Mouse (Mus musculus): ENCODE data around the gene Atp5mpl.
"Not testable (repeated sequence)": the region's sequence is repeated elsewhere in the genome, so short reads cannot be mapped to it uniquely, and the experiment has no call there.

The Atp5mpl gene

GRCm38 (mm10) chr12:111945765-111946655 lies 20.8 kb downstream of the Atp5mpl start:
- not testable (repeated sequence) for DNase-seq

DNA sequence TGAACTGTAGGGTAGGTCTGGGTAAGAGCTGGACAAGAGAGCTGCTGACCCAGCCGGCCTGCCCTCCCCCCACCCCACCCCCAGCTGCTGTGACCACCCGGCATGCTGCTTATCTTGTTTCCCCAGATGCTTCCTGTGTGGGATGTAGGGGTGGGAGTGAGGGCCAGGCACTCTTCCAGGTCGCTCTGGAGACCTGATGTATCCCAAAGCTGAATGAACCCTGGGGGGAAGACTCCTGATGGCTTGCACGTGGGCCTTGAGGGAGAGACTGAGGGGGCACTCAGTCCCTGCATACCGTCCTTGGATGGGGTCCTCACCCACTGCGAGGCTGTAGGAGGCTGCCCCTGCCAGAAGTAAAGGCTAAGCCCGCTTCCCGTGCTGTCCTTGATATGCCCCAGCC lies 21.7 kb downstream of the Atp5mpl start:
- no peak for DNase-seq

- not testable (repeated sequence) for DNase-seq
Observed at GRCm38 (mm10) chr12:111944065-111944987, 22.5 kb downstream of the Atp5mpl start.

GRCm38 (mm10) chr12:111943421-111944064 lies 23.2 kb downstream of the Atp5mpl start:
- peak; percentile 40 to 66 for DNase-seq

- DNase-seq: no peak
Observed at GRCm38 (mm10) chr12:111938623-111939177, 28.1 kb downstream of the Atp5mpl start.

GRCm38 (mm10) chr12:111936706-111937550 lies 29.8 kb downstream of the Atp5mpl start:
- peak; percentile 56 to 75 for DNase-seq

GRCm38 (mm10) chr12:111933971-111934370 lies 32.8 kb downstream of the Atp5mpl start:
- peak; percentile 70 to 79 for DNase-seq

GRCm38 (mm10) chr12:111933032-111933704 lies 33.6 kb downstream of the Atp5mpl start:
- DNase-seq: peak in 1 of 2 experiments; percentile 52

DNA sequence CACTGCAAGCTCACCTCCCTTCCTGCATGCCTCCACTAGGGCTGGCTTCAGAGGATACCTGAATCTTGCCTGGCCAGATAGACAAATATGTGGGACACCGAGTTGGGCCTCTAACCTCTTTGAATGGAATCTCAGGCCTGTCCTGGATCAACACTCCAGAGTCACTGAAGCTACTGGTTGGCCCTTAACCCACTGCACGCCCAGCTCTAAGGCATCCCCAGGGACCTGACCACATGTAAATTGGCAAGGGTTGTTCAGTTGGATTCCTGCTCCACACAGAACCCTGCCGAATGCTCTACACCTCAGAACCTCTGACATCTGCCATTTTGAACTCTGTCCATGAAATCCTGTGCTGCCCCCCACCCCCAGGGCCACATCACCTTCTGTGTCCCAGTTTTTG lies 34.3 kb downstream of the Atp5mpl start:
- no peak for DNase-seq

- DNase-seq: peak; percentile 52 to 69
Observed at GRCm38 (mm10) chr12:111931411-111932025, 35.3 kb downstream of the Atp5mpl start.

DNA sequence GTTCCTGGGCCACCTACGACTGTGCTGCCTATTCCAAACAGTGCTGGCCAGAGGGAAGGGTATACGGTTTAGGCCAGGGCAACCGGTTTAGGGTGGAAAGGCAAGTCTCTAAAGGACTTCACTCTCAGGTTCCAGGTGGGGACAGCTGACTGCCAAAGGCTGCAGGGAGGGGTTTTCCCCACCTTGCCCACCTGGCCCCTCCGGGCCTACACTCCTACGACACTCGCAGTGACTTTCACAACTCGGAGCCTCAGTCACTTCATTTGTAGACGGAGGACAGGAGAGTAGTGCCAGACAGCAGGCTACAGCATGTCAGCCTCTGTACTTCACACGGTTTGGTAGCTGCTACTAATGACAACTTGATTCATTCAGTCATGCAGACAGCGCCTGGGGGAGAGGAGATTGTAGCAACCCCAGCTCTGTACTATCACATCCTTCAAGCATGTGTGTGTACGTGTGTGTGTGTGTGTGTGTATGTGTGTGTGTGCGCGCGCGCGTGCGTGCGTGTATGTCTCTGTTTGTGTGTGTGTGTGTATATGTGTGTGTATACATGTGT lies 38.3 kb downstream of the Atp5mpl start:
- no peak for DNase-seq

GRCm38 (mm10) chr12:111927338-111927737 lies 39.4 kb downstream of the Atp5mpl start:
- DNase-seq: peak; percentile 84 to 89

DNA sequence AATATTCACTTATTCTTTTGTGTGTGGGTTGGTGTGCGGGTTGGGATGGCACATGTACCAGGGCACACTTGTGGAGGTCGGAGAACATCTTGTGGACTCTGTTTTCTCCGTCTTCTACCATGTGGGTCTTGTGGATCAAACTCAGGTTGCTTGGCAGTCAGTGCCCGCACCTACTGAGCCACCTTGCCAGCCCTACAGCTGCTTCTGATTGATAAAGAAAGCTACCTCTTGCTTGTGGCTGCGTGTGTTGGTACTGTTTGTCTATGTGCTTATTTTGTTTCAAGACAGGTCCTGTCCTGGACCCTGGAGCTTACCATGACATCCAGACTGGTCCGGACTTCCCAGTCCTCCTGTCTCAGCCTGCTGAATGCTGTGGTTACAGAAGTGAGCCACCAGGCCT lies 43.7 kb downstream of the Atp5mpl start:
- no peak for DNase-seq

GRCm38 (mm10) chr12:111920046-111920445 lies 46.7 kb downstream of the Atp5mpl start:
- DNase-seq: peak; percentile 79 to 84

- DNase-seq: no peak
Observed at GRCm38 (mm10) chr12:111916514-111917217, 50.1 kb downstream of the Atp5mpl start.

DNA sequence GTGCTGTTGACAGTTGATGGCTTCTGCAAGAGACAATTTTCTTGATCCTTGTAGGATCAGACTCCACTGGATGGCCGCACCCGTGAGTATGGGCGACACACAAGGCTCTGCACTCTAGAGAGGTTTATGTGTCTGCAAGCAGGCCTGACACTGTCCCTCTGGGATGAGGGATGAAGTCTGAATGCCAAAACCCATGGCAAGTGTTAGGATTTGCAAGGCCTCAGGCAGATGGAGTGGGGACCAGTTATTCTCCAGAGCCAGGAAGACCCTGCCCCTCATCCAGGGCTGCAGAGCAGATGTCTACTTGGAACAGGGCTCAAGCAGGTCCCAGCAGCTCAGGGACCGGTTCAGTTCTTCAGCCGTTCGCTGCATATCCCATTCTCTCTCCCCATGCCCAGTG lies 51.0 kb downstream of the Atp5mpl start:
- DNase-seq: peak in 1 of 2 experiments; percentile 38

DNA sequence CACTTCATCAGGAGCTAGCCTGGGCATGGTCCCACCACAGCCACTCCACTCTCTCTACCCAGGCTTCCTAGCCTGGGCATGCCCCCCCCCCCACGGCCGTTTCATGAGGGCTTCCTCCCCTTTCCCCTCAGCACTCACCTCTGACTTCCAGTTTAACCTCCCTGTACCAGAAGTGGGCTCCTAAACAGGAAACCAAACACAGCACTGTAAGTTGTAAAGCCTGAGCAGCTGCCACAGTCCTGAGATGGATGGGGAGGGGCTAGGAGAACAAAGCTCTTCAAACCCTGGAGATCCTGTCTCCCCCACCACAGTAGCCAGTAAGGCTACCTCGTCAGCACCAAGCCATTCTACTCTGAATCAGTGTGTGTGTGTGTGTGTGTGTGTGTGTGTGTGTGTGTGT lies 52.7 kb downstream of the Atp5mpl start:
- DNase-seq: no peak

- DNase-seq: no peak
Observed at GRCm38 (mm10) chr12:111912802-111913201, 54.0 kb downstream of the Atp5mpl start.

GRCm38 (mm10) chr12:111911796-111912195 lies 55.0 kb downstream of the Atp5mpl start:
- no peak for DNase-seq

Measured in cerebellum, postnatal 14 days (tissue).